Mouse (Mus musculus): ENCODE measurements around the gene Fam193a.
A peak's percentile ranks its signal among the peaks of the same experiment; 100 is the strongest.

Fam193a gene

GRCm38 (mm10) chr5:34520458-34521209 is 150.9 kb downstream of the Fam193a start:
- peak; percentile 49 to 58 for DNase-seq (ENCODE audit: low spot score in 2 of 2)

GRCm38 (mm10) chr5:34521337-34521736 is 151.6 kb downstream of the Fam193a start:
- DNase-seq (ENCODE audit: low spot score in 2 of 2): no peak

- no peak for DNase-seq (ENCODE audit: low spot score in 2 of 2)
These were observed 154.3 kb downstream of the Fam193a start for GRCm38 (mm10) chr5:34523958-34524485.

GRCm38 (mm10) chr5:34524511-34524910 is 154.8 kb downstream of the Fam193a start:
- DNase-seq (ENCODE audit: low spot score in 2 of 2): no peak

- peak; percentile 86 to 89 for DNase-seq (ENCODE audit: low spot score in 2 of 2)
These were observed 156.1 kb downstream of the Fam193a start, which contains the start of gene Sh3bp2 for GRCm38 (mm10) chr5:34525663-34526476. Gene Sh3bp2, plus strand, starts transcription at chr5:34525838.

- DNase-seq (ENCODE audit: low spot score in 2 of 2): no peak
These were observed 156.7 kb downstream of the Fam193a start for GRCm38 (mm10) chr5:34526477-34526775.

- DNase-seq (ENCODE audit: low spot score in 2 of 2): no peak
These were observed 157.6 kb downstream of the Fam193a start for GRCm38 (mm10) chr5:34527352-34527751.

GRCm38 (mm10) chr5:34528724-34529123 is 159.0 kb downstream of the Fam193a start:
- no peak for DNase-seq (ENCODE audit: low spot score in 2 of 2)

- DNase-seq (ENCODE audit: low spot score in 2 of 2): no peak
These were observed 160.4 kb downstream of the Fam193a start for GRCm38 (mm10) chr5:34530116-34530515.

GRCm38 (mm10) chr5:34530687-34531086 is 161.0 kb downstream of the Fam193a start:
- no peak for DNase-seq (ENCODE audit: low spot score in 2 of 2)

GRCm38 (mm10) chr5:34533066-34533465 is 163.3 kb downstream of the Fam193a start:
- DNase-seq (ENCODE audit: low spot score in 2 of 2): no peak

GRCm38 (mm10) chr5:34533820-34534219 is 164.1 kb downstream of the Fam193a start:
- no peak for DNase-seq (ENCODE audit: low spot score in 2 of 2)

- DNase-seq (ENCODE audit: low spot score in 2 of 2): no peak
These were observed 165.2 kb downstream of the Fam193a start for GRCm38 (mm10) chr5:34534776-34535581.

- no peak for DNase-seq (ENCODE audit: low spot score in 2 of 2)
These were observed 166.1 kb downstream of the Fam193a start for GRCm38 (mm10) chr5:34535831-34536230.

Measured in right cerebral cortex, postnatal 10 days (tissue).